Mouse (Mus musculus): ENCODE data around the gene Nog. TPM values are rescaled to one million over a fixed set of nuclear protein-coding genes. Genes with fewer than 3 reads are reported as not detected.

Nog gene
- polyA plus RNA-seq, 1 experiment from 2014 or later = 4.1 TPM

- Histone ChIP-seq H3K9ac (ENCODE audit: low read length) (no peak overlapping the region), H3K36me3 (ENCODE audit: control insufficient read depth, insufficient read depth, low read length) (no peaks in the 10 kb centered on the region), H3K4me2 (ENCODE audit: low read length) (no peak overlapping the region), H3K27ac (ENCODE audit: low read depth) (no peak overlapping the region), H3K27me3 (replicated peaks; ENCODE audit: control insufficient read depth, insufficient read depth, low read length) (no peaks in the 10 kb centered on the region), H3K4me3 (ENCODE audit: low read depth, low read length) (no peak overlapping the region), H3K9me3 (ENCODE audit: control insufficient read depth, low read length) (no peaks in the 10 kb centered on the region), H3K4me1 (replicated peaks; ENCODE audit: control insufficient read depth, insufficient read depth, low read length) (peaks cover 18% of the 10 kb centered on the region)
- DNase-seq (ENCODE audit: low spot score) = no peak
- WGBS = 64% methylated on average over 3 of the region's 3 CpGs
- ATAC-seq (replicated peaks; ENCODE audit: low FRiP score, low TSS enrichment, low read depth) = no peak
Observed at GRCm38 (mm10) chr11:89317757-89318156, 15.6 kb upstream of the Nog start.

GRCm38 (mm10) chr11:89314374-89314773 lies 12.2 kb upstream of the Nog start:
- Histone ChIP-seq H3K27ac (ENCODE audit: low read depth) (no peak overlapping the region), H3K4me3 (ENCODE audit: low read depth, low read length) (no peak overlapping the region), H3K4me1 (replicated peaks; ENCODE audit: control insufficient read depth, insufficient read depth, low read length) (peaks cover 24% of the 10 kb centered on the region), H3K4me2 (ENCODE audit: low read length) (no peak overlapping the region), H3K36me3 (ENCODE audit: control insufficient read depth, insufficient read depth, low read length) (no peaks in the 10 kb centered on the region), H3K9ac (ENCODE audit: low read length) (no peak overlapping the region), H3K9me3 (ENCODE audit: control insufficient read depth, low read length) (no peaks in the 10 kb centered on the region), H3K27me3 (replicated peaks; ENCODE audit: control insufficient read depth, insufficient read depth, low read length) (no peaks in the 10 kb centered on the region)
- WGBS = 59% methylated on average over 5 of the region's 5 CpGs
- no peak for DNase-seq (ENCODE audit: low spot score)
- no peak; the same call in 1 of the 2 replicates for ATAC-seq (replicated peaks; ENCODE audit: low FRiP score, low TSS enrichment, low read depth)

GRCm38 (mm10) chr11:89312378-89312777 lies 10.2 kb upstream of the Nog start:
- no peak for ATAC-seq (replicated peaks; ENCODE audit: low FRiP score, low TSS enrichment, low read depth)
- 10% methylated on average over 3 of the region's 3 CpGs for WGBS
- Histone ChIP-seq H3K4me2 (ENCODE audit: low read length) (no peak overlapping the region), H3K27ac (ENCODE audit: low read depth) (peak overlapping the region; percentile 34; the same call in 1 of the 2 replicates), H3K9ac (ENCODE audit: low read length) (no peak overlapping the region), H3K36me3 (ENCODE audit: control insufficient read depth, insufficient read depth, low read length) (no peaks in the 10 kb centered on the region), H3K4me3 (ENCODE audit: low read depth, low read length) (no peak overlapping the region), H3K9me3 (ENCODE audit: control insufficient read depth, low read length) (no peaks in the 10 kb centered on the region), H3K4me1 (replicated peaks; ENCODE audit: control insufficient read depth, insufficient read depth, low read length) (peaks cover 12% of the 10 kb centered on the region), H3K27me3 (replicated peaks; ENCODE audit: control insufficient read depth, insufficient read depth, low read length) (no peaks in the 10 kb centered on the region)
- no peak for DNase-seq (ENCODE audit: low spot score)

- ATAC-seq (replicated peaks; ENCODE audit: low FRiP score, low TSS enrichment, low read depth) (no peak), DNase-seq (ENCODE audit: low spot score) (no peak)
- no peak overlapping the region for H3K4me3 ChIP-seq (ENCODE audit: low read depth, low read length)
- H3K4me2 ChIP-seq (ENCODE audit: low read length) = no peak overlapping the region
- H3K9ac ChIP-seq (ENCODE audit: low read length) = no peak overlapping the region
- no peaks in the 10 kb centered on the region for H3K27me3 ChIP-seq (replicated peaks; ENCODE audit: control insufficient read depth, insufficient read depth, low read length)
- H3K36me3 ChIP-seq (ENCODE audit: control insufficient read depth, insufficient read depth, low read length) = no peaks in the 10 kb centered on the region
- no peak overlapping the region for H3K27ac ChIP-seq (ENCODE audit: low read depth)
- peaks cover 6% of the 10 kb centered on the region; the same call in 1 of the 2 replicates for H3K9me3 ChIP-seq (ENCODE audit: control insufficient read depth, low read length)
- 70% methylated on average over 11 of the region's 11 CpGs for WGBS
- peaks cover 12% of the 10 kb centered on the region for H3K4me1 ChIP-seq (replicated peaks; ENCODE audit: control insufficient read depth, insufficient read depth, low read length)
Observed at GRCm38 (mm10) chr11:89310217-89310616, 8.1 kb upstream of the Nog start.

GRCm38 (mm10) chr11:89303421-89303820 lies 1.3 kb upstream of the Nog start:
- DNase-seq (ENCODE audit: low spot score) (peak; percentile 95), ATAC-seq (replicated peaks; ENCODE audit: low FRiP score, low TSS enrichment, low read depth) (peak; percentile 63)
- Histone ChIP-seq H3K4me2 (ENCODE audit: low read length) (peak overlapping the region; percentile 93), H3K4me3 (ENCODE audit: low read depth, low read length) (peak overlapping the region; percentile 25), H3K9me3 (ENCODE audit: control insufficient read depth, low read length) (peaks cover 6% of the 10 kb centered on the region; the same call in 1 of the 2 replicates), H3K36me3 (ENCODE audit: control insufficient read depth, insufficient read depth, low read length) (no peaks in the 10 kb centered on the region), H3K4me1 (replicated peaks; ENCODE audit: control insufficient read depth, insufficient read depth, low read length) (peaks cover 16% of the 10 kb centered on the region), H3K9ac (ENCODE audit: low read length) (peak overlapping the region; percentile 59; the same call in 1 of the 2 replicates), H3K27ac (ENCODE audit: low read depth) (no peak overlapping the region), H3K27me3 (replicated peaks; ENCODE audit: control insufficient read depth, insufficient read depth, low read length) (peaks cover 20% of the 10 kb centered on the region)
- 2% methylated on average over 16 of the region's 16 CpGs for WGBS

- Histone ChIP-seq H3K4me3 (ENCODE audit: low read depth, low read length) (peak overlapping the region; percentile 61), H3K27ac (ENCODE audit: low read depth) (peak overlapping the region; percentile 74), H3K9me3 (ENCODE audit: control insufficient read depth, low read length) (peaks cover 6% of the 10 kb centered on the region; the same call in 1 of the 2 replicates), H3K36me3 (ENCODE audit: control insufficient read depth, insufficient read depth, low read length) (no peaks in the 10 kb centered on the region), H3K27me3 (replicated peaks; ENCODE audit: control insufficient read depth, insufficient read depth, low read length) (peaks cover 20% of the 10 kb centered on the region), H3K4me1 (replicated peaks; ENCODE audit: control insufficient read depth, insufficient read depth, low read length) (peaks cover 18% of the 10 kb centered on the region), H3K9ac (ENCODE audit: low read length) (peak overlapping the region; percentile 59), H3K4me2 (ENCODE audit: low read length) (peak overlapping the region; percentile 93)
- DNase-seq (ENCODE audit: low spot score) = no peak
- ATAC-seq (replicated peaks; ENCODE audit: low FRiP score, low TSS enrichment, low read depth) = peak; percentile 58
- WGBS = 1% methylated on average over 29 of the region's 29 CpGs
Observed at GRCm38 (mm10) chr11:89302816-89303180, 666 bp upstream of the Nog start.

- peak overlapping the region; percentile 61 for H3K4me3 ChIP-seq (ENCODE audit: low read depth, low read length)
- no peaks in the 10 kb centered on the region for H3K36me3 ChIP-seq (ENCODE audit: control insufficient read depth, insufficient read depth, low read length)
- peak overlapping the region; percentile 93 for H3K4me2 ChIP-seq (ENCODE audit: low read length)
- under 1% methylated on average over 50 of the region's 53 CpGs for WGBS
- peak overlapping the region; percentile 74 for H3K27ac ChIP-seq (ENCODE audit: low read depth)
- DNase-seq (ENCODE audit: low spot score) (peak; percentile 77), ATAC-seq (replicated peaks; ENCODE audit: low FRiP score, low TSS enrichment, low read depth) (no peak)
- H3K27me3 ChIP-seq (replicated peaks; ENCODE audit: control insufficient read depth, insufficient read depth, low read length) = peaks cover 20% of the 10 kb centered on the region
- H3K9me3 ChIP-seq (ENCODE audit: control insufficient read depth, low read length) = peaks cover 4% of the 10 kb centered on the region; the same call in 1 of the 2 replicates
- H3K9ac ChIP-seq (ENCODE audit: low read length) = peak overlapping the region; percentile 59
- peaks cover 19% of the 10 kb centered on the region for H3K4me1 ChIP-seq (replicated peaks; ENCODE audit: control insufficient read depth, insufficient read depth, low read length)
Observed at GRCm38 (mm10) chr11:89301331-89302055, 639 bp downstream of the Nog start.

- peak overlapping the region; percentile 40 for H3K4me3 ChIP-seq (ENCODE audit: low read depth, low read length)
- peaks cover 19% of the 10 kb centered on the region for H3K4me1 ChIP-seq (replicated peaks; ENCODE audit: control insufficient read depth, insufficient read depth, low read length)
- no peaks in the 10 kb centered on the region for H3K36me3 ChIP-seq (ENCODE audit: control insufficient read depth, insufficient read depth, low read length)
- DNase-seq (ENCODE audit: low spot score) = no peak
- no peak for ATAC-seq (replicated peaks; ENCODE audit: low FRiP score, low TSS enrichment, low read depth)
- no peaks in the 10 kb centered on the region for H3K9me3 ChIP-seq (ENCODE audit: control insufficient read depth, low read length)
- WGBS = 3% methylated on average over 26 of the region's 26 CpGs
- H3K27ac ChIP-seq (ENCODE audit: low read depth) = no peak overlapping the region
- peaks cover 20% of the 10 kb centered on the region for H3K27me3 ChIP-seq (replicated peaks; ENCODE audit: control insufficient read depth, insufficient read depth, low read length)
- H3K9ac ChIP-seq (ENCODE audit: low read length) = no peak overlapping the region
- H3K4me2 ChIP-seq (ENCODE audit: low read length) = peak overlapping the region; percentile 93
Observed at GRCm38 (mm10) chr11:89299784-89300775, 2.1 kb downstream of the Nog start.
